Mouse (Mus musculus) forebrain, postnatal 0 days (tissue): Measurements from ENCODE around the gene BC016579. TPM values are rescaled to one million over a fixed set of nuclear protein-coding genes. Genes with fewer than 3 reads are reported as not detected.

Source experiments
- ATAC-seq: fragments of 200-750 bp; cut with Nextera tagmentation; 2 replicates; pipeline ENCODE4 v1.8.0; 2017; ENCODE audit warnings: mild to moderate bottlenecking, moderate library complexity
- DNase-seq: peaks from one replicate; pipeline ENCODE4 v3.0.0-alpha.2; 2015
- H3K27ac ChIP-seq: fragments of 300-500 bp; sonication (generic); 2 replicates; pipeline ENCODE4 v1.5.1; 2014; ENCODE audit warnings: low read depth, mild to moderate bottlenecking, antibody characterized with exemption, low read length, moderate library complexity, mixed read lengths
- H3K27me3 ChIP-seq: fragments of 300-500 bp; sonication (generic); 2 replicates; pipeline ENCODE4 v1.6.1; 2014; ENCODE audit warnings: mild to moderate bottlenecking, low read length, mixed read lengths; ENCODE audit not compliant: insufficient read depth
- H3K36me3 ChIP-seq: fragments of 300-500 bp; sonication (generic); 2 replicates; pipeline ENCODE4 v1.6.1; 2014; ENCODE audit warnings: mild to moderate bottlenecking, moderate library complexity; ENCODE audit not compliant: insufficient read depth
- H3K4me1 ChIP-seq: fragments of 300-500 bp; sonication (generic); 2 replicates; pipeline ENCODE4 v1.6.1; 2014; ENCODE audit warnings: antibody characterized with exemption; ENCODE audit not compliant: insufficient read depth
- H3K4me2 ChIP-seq: fragments of 300-500 bp; sonication (generic); 2 replicates; pipeline ENCODE4 v1.6.1; 2014; ENCODE audit warnings: low read depth, mild to moderate bottlenecking, moderate library complexity
- H3K4me3 ChIP-seq: fragments of 300-500 bp; sonication (generic); 2 replicates; pipeline ENCODE4 v1.5.1; 2014; ENCODE audit warnings: low read depth, low read length, mixed read lengths
- H3K9ac ChIP-seq: fragments of 300-500 bp; sonication (generic); 2 replicates; pipeline ENCODE4 v1.6.1; 2014; ENCODE audit warnings: mild to moderate bottlenecking
- H3K9me3 ChIP-seq: fragments of 300-500 bp; sonication (generic); 2 replicates; pipeline ENCODE4 v1.6.1; 2016; ENCODE audit warnings: low read length
- CTCF ChIP-seq: sonication (generic); IDR thresholded peaks from 2 replicates; pipeline ENCODE4 v1.5.1; 2016; ENCODE audit warnings: antibody characterized with exemption, control low read depth, low read depth
- WGBS: fragments of 180-500 bp; shearing (Covaris S2); extraction: QIAGEN DNeasy Blood & Tissue Kit; methylation state at CpG from one replicate; pipeline ENCODE4 v1.1.7; 2014; 5-methylcytosine and 5-hydroxymethylcytosine counted together
- polyA plus RNA-seq: library from polyadenylated mRNA; unstranded; fragments of >200 nt; fragmentation: Nextera tagmentation; extraction: Ambion mirVana; gene quantifications from 2 replicates; pipeline ENCODE4 v1.2.1, GENCODE M21; 2015
- total RNA-seq: library from RNA; depleted of rRNA; stranded (reverse); fragments of >200 nt; gene quantifications from 2 replicates; pipeline ENCODE4 v1.2.3, GENCODE M21; 2014

BC016579 gene
- total and polyA plus RNA-seq, 2 experiments from 2014 or later = not detected

- Histone ChIP-seq H3K4me1 (no peaks in the 10 kb centered on the region), H3K9me3 (no peaks in the 10 kb centered on the region), H3K4me2 (no peak overlapping the region), H3K27ac (no peak overlapping the region), H3K9ac (no peak overlapping the region), H3K27me3 (no peaks in the 10 kb centered on the region), H3K4me3 (no peak overlapping the region), H3K36me3 (no peaks in the 10 kb centered on the region)
- DNase-seq = no peak
- WGBS = 90% methylated on average over 3 of the region's 3 CpGs
- no peak for ATAC-seq
- TF ChIP-seq CTCF = no peak
These were observed 9.9 kb downstream of the BC016579 start for GRCm38 (mm10) chr16:45643944-45644343.

GRCm38 (mm10) chr16:45641301-45641700, 12.6 kb downstream of the BC016579 start:
- WGBS = 62% methylated on average over 3 of the region's 3 CpGs
- no peak for TF ChIP-seq CTCF
- Histone ChIP-seq H3K27ac (no peak overlapping the region), H3K36me3 (no peaks in the 10 kb centered on the region), H3K9me3 (no peaks in the 10 kb centered on the region), H3K4me2 (no peak overlapping the region), H3K9ac (no peak overlapping the region), H3K4me3 (no peak overlapping the region), H3K4me1 (no peaks in the 10 kb centered on the region), H3K27me3 (no peaks in the 10 kb centered on the region)
- DNase-seq = no peak
- no peak for ATAC-seq

GRCm38 (mm10) chr16:45640070-45640762, 13.7 kb downstream of the BC016579 start:
- DNase-seq (no peak), ATAC-seq (no peak)
- H3K9me3 ChIP-seq = no peaks in the 10 kb centered on the region
- 82% methylated on average over 10 of the region's 10 CpGs for WGBS
- H3K36me3 ChIP-seq = no peaks in the 10 kb centered on the region
- H3K9ac ChIP-seq = no peak overlapping the region
- H3K27me3 ChIP-seq = no peaks in the 10 kb centered on the region
- H3K4me1 ChIP-seq = no peaks in the 10 kb centered on the region
- no peak for TF ChIP-seq CTCF
- H3K27ac ChIP-seq = no peak overlapping the region
- H3K4me3 ChIP-seq = no peak overlapping the region
- no peak overlapping the region for H3K4me2 ChIP-seq

GRCm38 (mm10) chr16:45635826-45636225, 18.0 kb downstream of the BC016579 start:
- no peaks in the 10 kb centered on the region for H3K9me3 ChIP-seq
- H3K27me3 ChIP-seq = no peaks in the 10 kb centered on the region
- no peaks in the 10 kb centered on the region for H3K4me1 ChIP-seq
- H3K9ac ChIP-seq = no peak overlapping the region
- no peak overlapping the region for H3K27ac ChIP-seq
- no peak for TF ChIP-seq CTCF
- no peak for ATAC-seq
- WGBS = 78% methylated on average over 2 of the region's 2 CpGs
- no peaks in the 10 kb centered on the region for H3K36me3 ChIP-seq
- H3K4me2 ChIP-seq = no peak overlapping the region
- DNase-seq = no peak
- no peak overlapping the region for H3K4me3 ChIP-seq

- no peaks in the 10 kb centered on the region for H3K27me3 ChIP-seq
- ATAC-seq (no peak), DNase-seq (no peak)
- no peaks in the 10 kb centered on the region for H3K36me3 ChIP-seq
- no peaks in the 10 kb centered on the region for H3K4me1 ChIP-seq
- H3K27ac ChIP-seq = no peak overlapping the region
- no peak overlapping the region for H3K9ac ChIP-seq
- no peaks in the 10 kb centered on the region for H3K9me3 ChIP-seq
- no peak overlapping the region for H3K4me3 ChIP-seq
- TF ChIP-seq CTCF = no peak
- WGBS = 85% methylated on average over 4 of the region's 4 CpGs
- H3K4me2 ChIP-seq = no peak overlapping the region
These were observed 21.4 kb downstream of the BC016579 start for GRCm38 (mm10) chr16:45632420-45632819.

- Histone ChIP-seq H3K4me2 (no peak overlapping the region), H3K27ac (no peak overlapping the region), H3K9ac (no peak overlapping the region), H3K36me3 (no peaks in the 10 kb centered on the region), H3K4me3 (no peak overlapping the region), H3K27me3 (no peaks in the 10 kb centered on the region), H3K4me1 (no peaks in the 10 kb centered on the region), H3K9me3 (no peaks in the 10 kb centered on the region)
- ATAC-seq (peak; percentile 87), DNase-seq (peak; percentile 83)
- 55% methylated on average over 5 of the region's 5 CpGs for WGBS
- peak; percentile 81 for TF ChIP-seq CTCF
These were observed 23.4 kb downstream of the BC016579 start for GRCm38 (mm10) chr16:45630347-45630960.

- Histone ChIP-seq H3K36me3 (no peaks in the 10 kb centered on the region), H3K9me3 (no peaks in the 10 kb centered on the region), H3K27me3 (no peaks in the 10 kb centered on the region), H3K9ac (no peak overlapping the region), H3K4me1 (no peaks in the 10 kb centered on the region), H3K4me3 (no peak overlapping the region), H3K4me2 (no peak overlapping the region), H3K27ac (no peak overlapping the region)
- no peak for DNase-seq
- WGBS = 79% methylated on average over 8 of the region's 8 CpGs
- no peak for ATAC-seq
- TF ChIP-seq CTCF = no peak
These were observed 24.3 kb downstream of the BC016579 start for GRCm38 (mm10) chr16:45629497-45630105.
